Mouse (Mus musculus): ENCODE measurements at regions not wholly inside any gene's neighbourhood (a gene's known extent, or its start where the extent isn't known, plus 50 kb on each side); places are given as distances from the start of the nearest gene placed in this dataset.
A peak's percentile ranks its signal among the peaks of the same experiment; 100 is the strongest.

DNA sequence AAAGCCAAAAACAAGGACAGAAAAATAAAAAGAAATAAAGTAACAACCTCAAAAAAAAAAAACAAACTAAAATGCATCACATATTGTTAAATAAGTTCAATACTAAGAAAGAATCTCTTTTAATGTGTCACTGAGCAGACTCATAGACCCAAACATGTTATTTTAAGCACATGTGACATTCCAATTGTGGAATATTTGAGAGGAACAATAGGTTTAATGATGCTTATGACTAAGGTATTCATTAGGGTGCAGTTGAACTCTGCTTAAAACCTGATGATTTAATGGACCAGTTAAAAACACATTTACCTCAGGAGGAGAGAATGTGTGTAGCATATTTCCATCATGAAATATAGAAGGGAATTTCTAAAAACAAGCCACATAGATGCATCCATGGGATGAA, 302.4 kb downstream of the Hdgfl1 start:
- no peak for TF ChIP-seq CTCF (IDR thresholded peaks at IDR 0.05; ENCODE audit: low read depth)
- Histone ChIP-seq H3K4me2 (ENCODE audit: low read depth, low read length) (no peak overlapping the region), H3K9me3 (ENCODE audit: low read length) (no peaks in the 10 kb centered on the region), H3K27me3 (ENCODE audit: insufficient read depth, low read length) (no peaks in the 10 kb centered on the region), H3K27ac (no peak overlapping the region), H3K36me3 (ENCODE audit: insufficient read depth, low read length) (no peaks in the 10 kb centered on the region), H3K4me3 (ENCODE audit: low read length) (no peak overlapping the region), H3K9ac (replicated peaks; ENCODE audit: low read length) (no peak overlapping the region), H3K4me1 (ENCODE audit: insufficient read depth, low read length) (no peaks in the 10 kb centered on the region)
- DNase-seq (ENCODE audit: low spot score) (no peak), ATAC-seq (no peak)

DNA sequence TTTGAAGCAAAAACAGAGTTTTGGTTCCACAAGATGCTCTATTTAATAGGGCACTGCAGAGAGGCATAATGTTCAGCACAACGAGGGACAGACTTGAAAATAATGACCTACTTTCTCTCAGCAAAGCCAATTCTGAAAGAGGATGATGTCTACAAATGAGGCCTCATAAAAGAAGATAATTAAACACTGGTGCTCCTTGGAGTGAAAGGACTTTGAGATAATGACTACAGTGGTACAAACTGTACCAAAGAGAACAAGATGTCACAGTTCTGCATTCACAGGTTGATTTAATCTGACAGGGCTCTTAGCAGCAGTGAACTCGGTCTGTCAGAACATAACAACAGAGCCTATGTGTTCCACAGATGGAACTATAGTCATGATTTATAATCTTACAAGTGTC, 305.4 kb downstream of the Hdgfl1 start:
- Histone ChIP-seq H3K27ac (peak overlapping the region; percentile 8; the same call in 1 of the 2 replicates), H3K4me1 (ENCODE audit: insufficient read depth, low read length) (no peaks in the 10 kb centered on the region), H3K4me3 (ENCODE audit: low read length) (no peak overlapping the region), H3K27me3 (ENCODE audit: insufficient read depth, low read length) (no peaks in the 10 kb centered on the region), H3K9ac (replicated peaks; ENCODE audit: low read length) (no peak overlapping the region), H3K4me2 (ENCODE audit: low read depth, low read length) (no peak overlapping the region), H3K9me3 (ENCODE audit: low read length) (no peaks in the 10 kb centered on the region), H3K36me3 (ENCODE audit: insufficient read depth, low read length) (no peaks in the 10 kb centered on the region)
- ATAC-seq = peak; percentile 74
- 32% methylated on average over 2 of the region's 2 CpGs for WGBS
- no peak for TF ChIP-seq CTCF (IDR thresholded peaks at IDR 0.05; ENCODE audit: low read depth)
- peak; percentile 26 for DNase-seq (ENCODE audit: low spot score)

DNA sequence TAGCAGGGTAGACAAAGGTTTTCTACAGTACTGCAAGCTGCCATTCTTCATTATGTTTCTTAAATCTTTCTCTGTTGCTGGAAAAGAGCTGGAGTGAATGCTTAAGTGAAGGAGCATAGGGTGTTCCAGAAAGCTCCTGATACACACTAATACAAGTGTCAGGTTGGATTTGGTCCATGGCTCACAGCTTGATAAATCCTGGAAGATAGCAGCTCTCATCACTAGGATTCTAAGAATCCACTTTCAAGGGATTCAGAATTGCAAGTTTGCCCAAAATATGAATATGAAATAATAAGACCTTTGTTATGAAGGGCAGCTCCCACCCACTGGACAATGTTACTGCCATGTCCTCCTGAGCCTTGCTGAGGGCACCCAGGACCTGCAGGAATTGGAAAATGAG, 305.9 kb downstream of the Hdgfl1 start:
- H3K4me2 ChIP-seq (ENCODE audit: low read depth, low read length) = no peak overlapping the region
- H3K4me3 ChIP-seq (ENCODE audit: low read length) = no peak overlapping the region
- H3K27ac ChIP-seq = peak overlapping the region; percentile 4; the same call in 1 of the 2 replicates
- DNase-seq (ENCODE audit: low spot score) = peak; percentile 35
- no peaks in the 10 kb centered on the region for H3K36me3 ChIP-seq (ENCODE audit: insufficient read depth, low read length)
- no peak overlapping the region for H3K9ac ChIP-seq (replicated peaks; ENCODE audit: low read length)
- H3K27me3 ChIP-seq (ENCODE audit: insufficient read depth, low read length) = no peaks in the 10 kb centered on the region
- TF ChIP-seq CTCF (IDR thresholded peaks at IDR 0.05; ENCODE audit: low read depth) = no peak
- no peaks in the 10 kb centered on the region for H3K4me1 ChIP-seq (ENCODE audit: insufficient read depth, low read length)
- H3K9me3 ChIP-seq (ENCODE audit: low read length) = no peaks in the 10 kb centered on the region
- 0 out of 2 replicates have a peak, but pooled peaks have one; percentile 21 for ATAC-seq

DNA sequence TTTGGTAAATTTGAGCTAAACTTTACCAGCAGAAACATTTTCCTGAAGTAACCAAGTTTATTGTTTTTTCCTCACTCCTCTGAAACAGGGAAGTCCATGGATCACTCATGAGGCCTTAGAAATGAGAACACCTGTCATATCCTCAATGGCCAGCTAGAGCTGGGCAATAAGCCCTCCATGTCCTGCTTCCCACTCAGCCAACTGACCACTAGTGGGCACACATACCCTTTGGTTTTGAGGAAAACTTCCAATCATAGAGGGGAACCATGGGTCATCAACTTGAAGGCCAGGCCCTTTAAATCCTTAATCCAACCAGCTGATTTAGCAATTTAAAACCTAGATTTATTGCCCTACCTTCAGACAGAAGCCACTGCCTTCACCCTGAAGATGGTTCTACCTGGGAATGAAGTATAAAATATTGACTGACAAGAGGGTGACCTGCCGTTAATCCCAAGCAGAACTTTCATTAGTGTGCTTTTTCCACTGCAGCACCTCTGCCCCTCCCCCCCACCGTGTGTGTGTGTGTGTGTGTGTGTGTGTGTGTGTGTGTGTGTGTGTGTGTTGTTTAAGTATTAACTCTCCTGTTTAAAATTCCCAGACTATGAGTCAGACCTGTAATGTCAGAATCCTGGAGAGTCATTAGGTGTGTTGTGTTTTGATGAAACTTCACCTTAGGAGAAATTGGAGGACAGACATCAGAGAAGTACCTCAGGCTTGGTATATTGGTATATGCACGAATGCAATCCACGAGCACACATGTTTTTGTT, 312.3 kb downstream of the Hdgfl1 start:
- TF ChIP-seq CTCF (IDR thresholded peaks at IDR 0.05; ENCODE audit: low read depth) = peak; percentile 39
- no peaks in the 10 kb centered on the region for H3K9me3 ChIP-seq (ENCODE audit: low read length)

DNA sequence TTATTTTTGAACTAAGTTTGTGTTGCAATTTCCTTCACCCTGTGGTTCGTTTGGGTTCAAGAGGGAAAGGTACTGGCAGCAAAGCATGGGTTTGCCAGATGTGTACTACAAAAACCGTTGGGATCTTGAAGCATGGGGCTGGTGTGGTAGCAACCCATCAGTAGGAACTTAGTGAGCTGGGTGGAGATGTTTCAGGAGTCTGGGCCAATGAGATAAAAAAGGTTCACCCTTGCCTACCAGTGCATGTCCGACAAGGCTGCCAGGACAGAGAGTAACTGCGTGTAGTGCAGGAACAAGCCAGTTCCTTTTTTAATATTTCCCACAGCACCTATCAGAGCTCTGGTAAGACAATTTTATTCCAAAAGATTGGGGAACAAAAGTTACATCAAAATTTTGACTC, 343.3 kb downstream of the Hdgfl1 start:
- no peak for DNase-seq (ENCODE audit: low spot score)
- WGBS = 85% methylated on average over 4 of the region's 4 CpGs
- no peaks in the 10 kb centered on the region for H3K27me3 ChIP-seq (ENCODE audit: insufficient read depth, low read length)
- H3K4me2 ChIP-seq (ENCODE audit: low read depth, low read length) = no peak overlapping the region
- no peaks in the 10 kb centered on the region for H3K4me1 ChIP-seq (ENCODE audit: insufficient read depth, low read length)
- no peak overlapping the region for H3K4me3 ChIP-seq (ENCODE audit: low read length)
- H3K9me3 ChIP-seq (ENCODE audit: low read length) = no peaks in the 10 kb centered on the region
- TF ChIP-seq CTCF (IDR thresholded peaks at IDR 0.05; ENCODE audit: low read depth) = no peak
- no peak overlapping the region for H3K9ac ChIP-seq (replicated peaks; ENCODE audit: low read length)
- no peak for ATAC-seq
- no peak overlapping the region for H3K27ac ChIP-seq
- H3K36me3 ChIP-seq (ENCODE audit: insufficient read depth, low read length) = no peaks in the 10 kb centered on the region

More for the DNA sequence above, 312.3 kb downstream of the Hdgfl1 start:
- Histone ChIP-seq H3K4me1 (ENCODE audit: insufficient read depth, low read length) (no peaks in the 10 kb centered on the region), H3K4me3 (ENCODE audit: low read length) (no peak overlapping the region), H3K4me2 (ENCODE audit: low read depth, low read length) (no peak overlapping the region), H3K9ac (replicated peaks; ENCODE audit: low read length) (no peak overlapping the region), H3K27ac (no peak overlapping the region), H3K36me3 (ENCODE audit: insufficient read depth, low read length) (no peaks in the 10 kb centered on the region), H3K27me3 (ENCODE audit: insufficient read depth, low read length) (no peaks in the 10 kb centered on the region)
- DNase-seq (ENCODE audit: low spot score) (no peak), ATAC-seq (no peak)
- WGBS = 77% methylated on average over 4 of the region's 4 CpGs

DNA sequence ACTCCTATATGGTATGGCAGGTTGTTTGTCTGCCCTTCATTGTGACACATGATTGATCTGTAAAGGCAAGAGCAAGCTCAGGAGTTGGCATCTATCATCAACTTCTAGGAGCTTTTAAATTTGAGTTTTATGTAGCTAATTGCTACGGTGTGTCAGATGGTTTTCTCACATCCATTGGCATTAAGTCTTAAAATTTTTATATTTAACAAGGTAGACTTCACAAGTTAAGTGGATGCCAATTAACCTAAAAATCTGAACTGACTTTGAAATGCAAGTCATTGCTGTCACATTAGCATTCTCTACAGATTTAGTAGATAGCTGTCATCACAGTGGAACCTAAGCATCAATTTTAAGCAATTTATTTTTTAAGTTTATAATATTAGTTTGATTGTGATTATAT, 345.5 kb downstream of the Hdgfl1 start:
- Histone ChIP-seq H3K27ac (no peak overlapping the region), H3K4me3 (ENCODE audit: low read length) (no peak overlapping the region), H3K4me2 (ENCODE audit: low read depth, low read length) (no peak overlapping the region), H3K9ac (replicated peaks; ENCODE audit: low read length) (no peak overlapping the region), H3K27me3 (ENCODE audit: insufficient read depth, low read length) (no peaks in the 10 kb centered on the region), H3K9me3 (ENCODE audit: low read length) (no peaks in the 10 kb centered on the region), H3K4me1 (ENCODE audit: insufficient read depth, low read length) (no peaks in the 10 kb centered on the region), H3K36me3 (ENCODE audit: insufficient read depth, low read length) (no peaks in the 10 kb centered on the region)
- no peak for TF ChIP-seq CTCF (IDR thresholded peaks at IDR 0.05; ENCODE audit: low read depth)
- 95% methylated on average over 1 of the region's 1 CpGs for WGBS
- no peak for DNase-seq (ENCODE audit: low spot score)
- no peak for ATAC-seq

DNA sequence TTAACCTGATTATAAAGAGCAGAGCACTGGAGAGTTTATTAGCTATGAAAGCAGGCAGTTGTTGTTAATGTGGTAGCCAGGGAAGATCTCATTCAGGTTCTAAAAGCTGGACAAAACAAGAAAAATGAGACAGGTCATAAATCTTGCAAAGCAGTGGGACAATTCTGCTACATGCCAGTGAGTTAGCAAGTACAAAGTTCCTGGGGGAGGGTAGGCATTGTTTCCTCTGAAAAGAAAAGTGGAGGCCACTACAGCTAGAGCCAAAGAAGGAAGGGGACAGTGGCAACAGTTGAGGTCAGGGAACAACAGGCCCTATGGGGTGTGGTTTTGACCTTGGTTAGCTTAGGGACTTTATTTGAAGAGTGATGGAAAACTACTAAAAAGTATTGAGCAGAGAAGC, 364.2 kb downstream of the Hdgfl1 start:
- H3K27me3 ChIP-seq (ENCODE audit: insufficient read depth, low read length) = no peaks in the 10 kb centered on the region
- H3K4me1 ChIP-seq (ENCODE audit: insufficient read depth, low read length) = no peaks in the 10 kb centered on the region
- H3K27ac ChIP-seq = no peak overlapping the region
- ATAC-seq (no peak), DNase-seq (ENCODE audit: low spot score) (no peak)
- H3K36me3 ChIP-seq (ENCODE audit: insufficient read depth, low read length) = no peaks in the 10 kb centered on the region
- H3K9ac ChIP-seq (replicated peaks; ENCODE audit: low read length) = no peak overlapping the region
- no peak overlapping the region for H3K4me3 ChIP-seq (ENCODE audit: low read length)
- H3K4me2 ChIP-seq (ENCODE audit: low read depth, low read length) = no peak overlapping the region
- H3K9me3 ChIP-seq (ENCODE audit: low read length) = no peaks in the 10 kb centered on the region
- no peak for TF ChIP-seq CTCF (IDR thresholded peaks at IDR 0.05; ENCODE audit: low read depth)
